Mouse (Mus musculus): ENCODE data around the gene Unc80.

DNA sequence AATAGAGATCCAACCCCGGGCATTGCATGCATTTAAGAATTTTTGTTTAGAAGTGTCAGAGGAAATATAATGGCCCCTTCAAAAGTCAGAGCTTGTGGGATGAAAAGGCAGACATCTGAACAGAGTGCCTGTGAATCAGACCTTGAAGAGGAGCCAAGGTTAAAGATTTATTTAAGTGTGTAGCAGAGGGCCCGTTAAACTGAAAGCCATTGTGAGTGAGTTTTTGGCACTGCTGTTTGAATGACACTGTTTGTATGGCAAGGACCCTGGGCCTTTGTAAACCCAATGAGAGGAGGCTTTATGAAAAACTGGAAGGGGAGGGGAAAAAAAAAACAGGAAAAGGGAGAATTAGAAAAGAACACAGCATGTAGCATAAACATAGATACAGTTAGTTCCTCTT lies 170.0 kb downstream of the Unc80 start:
- TF ChIP-seq CHD2 (IDR thresholded peaks at IDR 0.05; ENCODE audit: low read depth, low read length), result no peak
- no peak for TF ChIP-seq MAFK (IDR thresholded peaks at IDR 0.05; ENCODE audit: insufficient read depth, low read depth, low read length)
